Mouse (Mus musculus) cerebellum, postnatal 10 days (tissue): ENCODE measurements around the gene Prkch.
A peak's percentile ranks its signal among the peaks of the same experiment; 100 is the strongest.

Source experiments
- DNase-seq, 2 experiments: peaks; one replicate each; pipeline ENCODE4 v3.0.0; 2021; ENCODE audit warnings: mixed read lengths in 2 of 2

Gene Prkch

GRCm38 (mm10) chr12:73719816-73720215, 135.2 kb downstream of the Prkch start:
- no peak for DNase-seq

GRCm38 (mm10) chr12:73720466-73720865, 135.9 kb downstream of the Prkch start:
- no peak for DNase-seq

GRCm38 (mm10) chr12:73722060-73722459, 137.5 kb downstream of the Prkch start:
- no peak for DNase-seq

- DNase-seq, result no peak
Measured at GRCm38 (mm10) chr12:73723067-73723466, 138.5 kb downstream of the Prkch start.

GRCm38 (mm10) chr12:73723887-73724286, 139.3 kb downstream of the Prkch start:
- DNase-seq, result no peak

GRCm38 (mm10) chr12:73725825-73726604, 141.4 kb downstream of the Prkch start:
- no peak for DNase-seq

- DNase-seq, result no peak
Measured at GRCm38 (mm10) chr12:73727046-73727445, 142.4 kb downstream of the Prkch start.

GRCm38 (mm10) chr12:73730603-73731002, 146.0 kb downstream of the Prkch start:
- DNase-seq, result peak; percentile 56 to 60

- DNase-seq, result no peak
Measured at GRCm38 (mm10) chr12:73731093-73731492, 146.5 kb downstream of the Prkch start.

- no peak for DNase-seq
Measured at GRCm38 (mm10) chr12:73731848-73732540, 147.4 kb downstream of the Prkch start.

GRCm38 (mm10) chr12:73732862-73733261, 148.3 kb downstream of the Prkch start:
- no peak for DNase-seq

- no peak for DNase-seq
Measured at GRCm38 (mm10) chr12:73736931-73737330, 152.3 kb downstream of the Prkch start.

GRCm38 (mm10) chr12:73739611-73740219, 155.1 kb downstream of the Prkch start:
- no peak for DNase-seq

- no peak for DNase-seq
Measured at GRCm38 (mm10) chr12:73742577-73742976, 158.0 kb downstream of the Prkch start.

- no peak for DNase-seq
Measured at GRCm38 (mm10) chr12:73743087-73743486, 158.5 kb downstream of the Prkch start.

GRCm38 (mm10) chr12:73746072-73746471, 161.5 kb downstream of the Prkch start:
- no peak for DNase-seq

- no peak for DNase-seq
Measured at GRCm38 (mm10) chr12:73748373-73748772, 163.8 kb downstream of the Prkch start.

- no peak for DNase-seq
Measured at GRCm38 (mm10) chr12:73754476-73755150, 170.0 kb downstream of the Prkch start.

- DNase-seq, result no peak
Measured at GRCm38 (mm10) chr12:73755646-73756045, 171.1 kb downstream of the Prkch start.

- no peak for DNase-seq
Measured at GRCm38 (mm10) chr12:73756527-73756926, 171.9 kb downstream of the Prkch start.

- no peak for DNase-seq
Measured at GRCm38 (mm10) chr12:73762001-73762400, 177.4 kb downstream of the Prkch start.

GRCm38 (mm10) chr12:73762762-73763161, 178.2 kb downstream of the Prkch start:
- DNase-seq, result peak in 1 of 2 experiments; percentile 18
